Mouse (Mus musculus) midbrain, embryonic 15.5 days (tissue): Measurements from ENCODE around the gene Itgad. TPM values are rescaled to one million over a fixed set of nuclear protein-coding genes. Genes with fewer than 3 reads are reported as not detected.
"Not testable (repeated sequence)": the region's sequence is repeated elsewhere in the genome, so short reads cannot be mapped to it uniquely, and the experiment has no call there.

Source experiments
- ATAC-seq: fragments of 200-750 bp; cut with Nextera tagmentation; replicated peaks from 2 replicates; pipeline ENCODE4 v1.8.0; 2017; ENCODE audit warnings: moderate TSS enrichment
- H3K27ac ChIP-seq: fragments of 300-500 bp; sonication (generic); 2 replicates; pipeline ENCODE4 v1.5.1; 2015; ENCODE audit warnings: mild to moderate bottlenecking, inconsistent platforms
- H3K27me3 ChIP-seq: fragments of 300-500 bp; sonication (generic); replicated peaks from 2 replicates; pipeline ENCODE4 v1.6.1; 2015; ENCODE audit warnings: inconsistent platforms
- H3K36me3 ChIP-seq: fragments of 300-500 bp; sonication (generic); replicated peaks from 2 replicates; pipeline ENCODE4 v1.6.1; 2015; ENCODE audit warnings: inconsistent platforms
- H3K4me1 ChIP-seq: fragments of 300-500 bp; sonication (generic); 2 replicates; pipeline ENCODE4 v1.6.1; 2015; ENCODE audit warnings: inconsistent platforms
- H3K4me2 ChIP-seq: fragments of 300-500 bp; sonication (generic); 2 replicates; pipeline ENCODE4 v1.6.1; 2015; ENCODE audit warnings: inconsistent platforms, mild to moderate bottlenecking, moderate library complexity
- H3K4me3 ChIP-seq: fragments of 300-500 bp; sonication (generic); 2 replicates; pipeline ENCODE4 v1.5.1; 2015; ENCODE audit warnings: mild to moderate bottlenecking, inconsistent platforms
- H3K9ac ChIP-seq: fragments of 300-500 bp; sonication (generic); 2 replicates; pipeline ENCODE4 v1.6.1; 2015; ENCODE audit warnings: mild to moderate bottlenecking, inconsistent platforms
- H3K9me3 ChIP-seq: fragments of 300-500 bp; sonication (generic); 2 replicates; pipeline ENCODE4 v1.6.1; 2016; ENCODE audit warnings: inconsistent platforms
- WGBS: fragments of 180-500 bp; shearing (Covaris S2); methylation state at CpG from one replicate; pipeline ENCODE4 v1.1.7; 2015; ENCODE audit warnings: mixed read lengths; 5-methylcytosine and 5-hydroxymethylcytosine counted together
- polyA plus RNA-seq: library from polyadenylated mRNA; unstranded; fragments of >200 nt; fragmentation: Nextera tagmentation; extraction: Ambion mirVana; gene quantifications from 2 replicates; pipeline ENCODE4 v1.2.1, GENCODE M21; 2015

Gene Itgad
- polyA plus RNA-seq, 1 experiment from 2014 or later: not detected

DNA sequence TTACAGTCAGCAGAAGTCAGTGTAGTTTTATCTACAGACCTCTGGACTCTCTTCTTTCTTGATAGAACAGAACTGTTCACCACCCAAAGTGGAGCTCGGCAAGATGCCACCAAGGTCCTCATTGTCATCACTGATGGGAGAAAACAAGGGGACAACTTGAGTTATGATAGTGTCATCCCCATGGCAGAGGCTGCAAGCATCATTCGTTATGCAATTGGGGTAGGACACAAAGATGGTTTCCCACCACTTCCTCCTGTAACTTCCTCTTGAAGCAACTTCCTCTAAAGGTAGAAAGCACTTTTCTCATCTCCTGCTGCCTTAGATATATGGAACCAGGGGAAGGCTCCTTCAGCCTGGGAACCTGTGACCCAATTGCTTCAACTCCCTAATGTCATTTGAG lies 20.6 kb upstream of the Itgad start:
- Histone ChIP-seq H3K4me3 (no peak overlapping the region), H3K36me3 (no peaks in the 10 kb centered on the region), H3K4me1 (no peaks in the 10 kb centered on the region), H3K27me3 (no peaks in the 10 kb centered on the region), H3K9ac (no peak overlapping the region), H3K4me2 (no peak overlapping the region), H3K9me3 (no peaks in the 10 kb centered on the region), H3K27ac (no peak overlapping the region)
- 87% methylated on average over 2 of the region's 2 CpGs for WGBS
- ATAC-seq: no peak

DNA sequence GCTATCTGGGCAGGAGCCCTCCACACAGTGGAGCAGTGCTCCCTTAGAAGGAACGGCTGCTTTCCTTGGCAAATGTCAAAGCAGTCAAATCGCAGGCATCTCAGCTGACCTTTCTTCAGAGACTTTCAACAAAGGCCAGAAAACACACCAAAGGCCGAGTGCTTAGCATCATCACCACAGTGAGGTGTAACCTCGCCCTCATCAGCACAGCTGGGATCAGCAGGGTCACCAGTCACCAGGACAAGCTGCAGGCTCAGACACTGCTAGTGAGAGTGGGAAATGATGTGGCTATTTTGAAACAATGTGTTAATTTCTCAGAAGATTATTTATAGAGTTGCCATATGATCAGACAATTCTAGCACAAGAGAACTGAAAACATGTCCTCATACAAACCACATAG lies 17.2 kb upstream of the Itgad start:
- Histone ChIP-seq H3K27ac (no peak overlapping the region), H3K9ac (no peak overlapping the region), H3K4me3 (no peak overlapping the region), H3K9me3 (no peaks in the 10 kb centered on the region), H3K36me3 (no peaks in the 10 kb centered on the region), H3K4me2 (no peak overlapping the region), H3K27me3 (no peaks in the 10 kb centered on the region), H3K4me1 (no peaks in the 10 kb centered on the region)
- 61% methylated on average over 4 of the region's 4 CpGs for WGBS
- ATAC-seq: no peak

DNA sequence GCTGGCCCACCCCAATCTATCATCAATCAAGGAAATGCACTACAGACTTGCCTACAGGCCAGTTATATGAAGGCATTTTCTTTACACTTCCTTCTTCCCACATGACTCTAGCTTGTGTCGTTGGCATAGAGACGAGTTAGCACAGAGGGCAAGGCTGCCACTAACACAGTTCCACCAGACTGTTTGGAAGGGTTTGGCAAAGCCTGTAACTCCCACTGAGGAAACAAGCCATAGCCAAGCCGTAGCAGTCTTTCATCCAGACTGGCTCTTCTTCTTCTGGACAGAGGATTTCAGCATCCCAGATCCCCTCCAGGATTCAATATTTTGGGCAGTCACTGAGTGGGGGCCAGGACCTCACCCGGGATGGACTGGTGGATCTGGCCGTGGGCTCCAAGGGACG lies 14.6 kb upstream of the Itgad start:
- 90% methylated on average over 6 of the region's 6 CpGs for WGBS
- no peak for ATAC-seq
- Histone ChIP-seq H3K9me3 (no peaks in the 10 kb centered on the region), H3K36me3 (no peaks in the 10 kb centered on the region), H3K27me3 (no peaks in the 10 kb centered on the region), H3K4me1 (no peaks in the 10 kb centered on the region), H3K9ac (no peak overlapping the region), H3K4me2 (no peak overlapping the region), H3K4me3 (no peak overlapping the region), H3K27ac (no peak overlapping the region)

DNA sequence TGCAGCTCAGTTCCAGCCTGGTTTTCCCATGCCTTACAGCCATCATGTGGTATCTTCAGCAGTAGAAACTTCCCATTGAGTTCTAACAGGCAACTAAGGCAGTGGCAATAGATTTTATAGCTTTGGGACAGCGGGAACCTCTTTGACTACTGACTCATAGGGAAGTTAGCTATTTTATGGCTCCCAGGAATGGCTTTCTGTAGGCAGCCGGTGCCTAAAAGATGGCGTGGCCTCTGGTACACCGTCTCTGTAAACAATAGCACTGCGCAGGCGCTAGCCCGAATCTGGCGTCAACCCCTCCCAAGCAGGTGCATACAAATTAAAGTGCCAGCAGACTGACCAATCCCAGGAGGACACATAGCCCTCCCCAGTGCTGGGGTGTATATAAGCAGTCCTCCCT lies 3.2 kb upstream of the Itgad start:
- Histone ChIP-seq H3K36me3 (no peaks in the 10 kb centered on the region), H3K27ac (no peak overlapping the region), H3K4me1 (no peaks in the 10 kb centered on the region), H3K9me3 (no peaks in the 10 kb centered on the region), H3K4me2 (no peak overlapping the region), H3K9ac (no peak overlapping the region), H3K27me3 (no peaks in the 10 kb centered on the region), H3K4me3 (no peak overlapping the region)
- no peak for ATAC-seq
- 92% methylated on average over 8 of the region's 8 CpGs for WGBS

DNA sequence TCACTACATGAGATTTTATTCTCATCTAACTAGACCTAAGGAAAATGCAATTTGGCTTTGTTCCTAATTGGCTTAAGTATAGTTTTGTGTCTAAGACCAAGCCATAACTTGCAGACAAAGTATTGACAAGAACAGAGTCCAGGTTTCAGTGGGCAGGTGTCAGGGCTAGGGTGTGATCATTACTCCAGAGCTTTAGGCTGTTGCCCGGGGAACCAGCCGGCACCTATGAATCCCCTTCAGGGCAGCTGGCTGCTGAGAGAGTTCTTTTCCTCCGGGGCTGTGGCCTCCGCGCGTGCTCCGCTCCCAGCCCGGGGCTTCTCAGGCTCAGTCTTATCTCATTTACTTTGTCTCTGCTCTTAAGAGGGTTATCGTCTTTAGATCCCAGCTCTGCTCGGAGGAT lies 748 bp downstream of the Itgad start:
- no peak for ATAC-seq
- 44% methylated on average over 10 of the region's 10 CpGs for WGBS
- H3K4me2 ChIP-seq: no peak overlapping the region
- no peaks in the 10 kb centered on the region for H3K27me3 ChIP-seq
- no peak overlapping the region for H3K4me3 ChIP-seq
- H3K9ac ChIP-seq: no peak overlapping the region
- H3K27ac ChIP-seq: no peak overlapping the region
- no peaks in the 10 kb centered on the region for H3K4me1 ChIP-seq
- H3K36me3 ChIP-seq: no peaks in the 10 kb centered on the region
- no peaks in the 10 kb centered on the region for H3K9me3 ChIP-seq

DNA sequence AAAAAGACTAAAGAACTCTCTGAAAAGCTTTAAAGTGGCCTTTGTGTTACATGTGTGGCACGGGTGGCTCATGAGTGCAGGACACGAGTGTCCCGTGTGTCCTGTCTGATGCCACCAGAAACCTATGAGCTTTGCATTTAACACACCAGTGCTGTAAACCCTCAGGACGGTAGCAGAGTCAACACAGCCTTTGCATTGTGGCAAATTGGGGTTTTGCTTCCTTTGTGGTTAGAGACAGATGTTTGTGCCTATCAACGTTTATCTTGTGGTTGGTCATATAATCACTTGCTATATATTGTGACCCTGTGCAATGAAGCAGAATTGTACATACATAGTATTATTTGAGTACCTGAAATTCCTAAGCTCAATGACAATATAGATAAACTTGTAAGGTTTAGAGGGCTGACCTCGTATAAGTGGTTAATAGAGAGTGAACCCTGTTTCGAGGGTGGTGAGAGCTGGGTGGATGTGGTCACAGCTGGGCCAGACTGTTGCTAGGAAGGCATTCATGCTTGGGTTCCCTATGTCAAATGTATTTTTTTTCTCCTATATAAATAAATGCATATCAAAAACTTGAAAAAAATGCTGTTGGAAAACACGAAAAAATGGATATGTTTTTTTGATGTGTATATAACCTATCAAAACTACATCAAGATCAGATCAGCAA lies 4.6 kb downstream of the Itgad start:
- H3K9me3 ChIP-seq, H3K4me2 ChIP-seq, H3K36me3 ChIP-seq, ATAC-seq, H3K4me3 ChIP-seq, H3K27ac ChIP-seq, H3K9ac ChIP-seq, H3K4me1 ChIP-seq, H3K27me3 ChIP-seq: not testable (repeated sequence)
- WGBS: 80% methylated on average over 8 of the region's 8 CpGs

DNA sequence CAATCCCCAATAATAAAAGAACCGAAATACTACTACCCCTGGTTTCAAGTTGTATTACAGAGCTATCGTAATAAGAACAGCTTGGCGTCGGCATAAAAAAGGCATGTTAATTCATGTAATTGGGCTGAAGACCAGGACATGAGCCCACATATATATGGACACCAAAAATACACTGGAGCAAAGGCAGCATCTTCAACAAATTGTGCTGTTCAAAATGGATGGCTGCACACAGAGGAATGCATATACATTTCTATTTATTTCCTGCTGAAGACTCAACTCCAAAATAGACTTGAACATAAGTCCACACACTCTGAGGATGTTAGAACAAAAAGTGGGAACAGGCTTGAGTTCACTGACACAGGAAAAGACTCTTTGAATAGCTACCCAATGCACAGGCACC lies 9.8 kb downstream of the Itgad start:
- Histone ChIP-seq H3K4me3 (no peak overlapping the region), H3K36me3 (no peaks in the 10 kb centered on the region), H3K9me3 (no peaks in the 10 kb centered on the region), H3K4me1 (no peaks in the 10 kb centered on the region), H3K27ac (no peak overlapping the region), H3K9ac (no peak overlapping the region), H3K27me3 (no peaks in the 10 kb centered on the region), H3K4me2 (no peak overlapping the region)
- 94% methylated on average over 4 of the region's 4 CpGs for WGBS
- no peak for ATAC-seq

DNA sequence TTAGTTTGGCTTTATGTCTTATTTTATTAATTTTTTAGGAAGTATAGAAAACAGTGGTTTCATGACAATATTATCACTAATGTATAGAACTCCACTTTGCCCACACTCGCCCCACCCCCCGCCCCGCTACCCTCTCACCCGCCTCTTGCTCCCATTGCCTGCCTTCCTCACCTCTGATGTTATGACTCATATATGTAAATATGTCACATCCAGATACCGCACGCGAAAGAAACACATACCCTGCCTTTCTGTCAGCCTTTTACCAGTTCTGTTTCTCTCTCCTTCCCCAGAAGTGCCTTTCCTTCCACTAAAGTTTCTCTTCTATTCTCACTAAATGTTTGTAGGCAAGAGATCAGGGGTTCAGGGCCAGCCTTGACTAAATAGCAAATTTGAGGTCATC lies 12.2 kb downstream of the Itgad start:
- Histone ChIP-seq H3K4me3 (no peak overlapping the region), H3K4me2 (no peak overlapping the region), H3K27me3 (no peaks in the 10 kb centered on the region), H3K9ac (no peak overlapping the region), H3K27ac (no peak overlapping the region), H3K36me3 (no peaks in the 10 kb centered on the region), H3K9me3 (no peaks in the 10 kb centered on the region), H3K4me1 (no peaks in the 10 kb centered on the region)
- WGBS: 96% methylated on average over 7 of the region's 7 CpGs
- no peak for ATAC-seq

DNA sequence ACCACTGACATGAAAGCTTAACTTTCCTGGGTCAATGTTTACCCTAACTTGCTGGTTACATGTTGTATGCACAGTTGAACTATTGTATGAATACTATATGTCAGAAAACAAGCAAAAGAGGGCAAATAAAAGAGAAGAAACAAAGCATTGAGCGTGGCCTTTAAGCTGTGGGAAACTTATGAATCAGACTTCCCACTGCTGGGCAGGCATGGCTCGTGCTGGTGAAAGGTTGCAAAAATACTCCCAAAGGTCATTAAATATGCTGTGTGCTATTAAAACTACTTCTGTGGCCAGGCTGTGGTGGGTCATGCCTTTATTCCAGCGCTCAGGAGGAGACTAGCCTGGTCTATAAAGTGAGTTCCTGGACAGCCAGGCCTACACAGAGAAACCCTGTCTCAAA lies 15.8 kb downstream of the Itgad start:
- H3K27ac ChIP-seq: no peak overlapping the region
- no peak for ATAC-seq
- no peaks in the 10 kb centered on the region for H3K9me3 ChIP-seq
- no peak overlapping the region for H3K4me2 ChIP-seq
- 73% methylated on average over 3 of the region's 3 CpGs for WGBS
- no peaks in the 10 kb centered on the region for H3K27me3 ChIP-seq
- no peak overlapping the region for H3K4me3 ChIP-seq
- no peaks in the 10 kb centered on the region for H3K36me3 ChIP-seq
- H3K9ac ChIP-seq: no peak overlapping the region
- no peaks in the 10 kb centered on the region for H3K4me1 ChIP-seq

DNA sequence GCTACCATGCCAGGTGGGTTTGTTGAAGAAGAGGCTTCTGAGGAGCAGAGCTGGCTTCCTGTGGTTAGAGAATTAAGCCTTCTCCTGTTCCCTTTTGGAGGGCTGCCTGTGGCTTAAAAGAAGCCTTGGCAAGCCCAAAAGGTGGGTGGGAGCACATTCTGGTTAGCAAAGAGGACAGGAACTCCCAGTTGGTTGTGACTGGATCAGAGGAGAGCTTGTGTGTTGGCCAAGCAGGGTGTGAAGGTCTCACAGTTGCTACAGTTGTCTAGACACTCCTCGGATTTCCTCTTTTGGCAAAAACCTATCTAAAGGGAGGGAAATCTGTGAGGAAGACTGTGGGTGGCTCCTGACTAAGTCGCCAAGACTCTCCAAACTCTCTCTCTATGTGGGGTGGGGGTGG lies 24.2 kb downstream of the Itgad start:
- Histone ChIP-seq H3K4me2 (no peak overlapping the region), H3K4me1 (no peaks in the 10 kb centered on the region), H3K9me3 (no peaks in the 10 kb centered on the region), H3K4me3 (no peak overlapping the region), H3K9ac (no peak overlapping the region), H3K36me3 (no peaks in the 10 kb centered on the region), H3K27me3 (no peaks in the 10 kb centered on the region), H3K27ac (no peak overlapping the region)
- ATAC-seq: no peak
- 80% methylated on average over 2 of the region's 2 CpGs for WGBS

DNA sequence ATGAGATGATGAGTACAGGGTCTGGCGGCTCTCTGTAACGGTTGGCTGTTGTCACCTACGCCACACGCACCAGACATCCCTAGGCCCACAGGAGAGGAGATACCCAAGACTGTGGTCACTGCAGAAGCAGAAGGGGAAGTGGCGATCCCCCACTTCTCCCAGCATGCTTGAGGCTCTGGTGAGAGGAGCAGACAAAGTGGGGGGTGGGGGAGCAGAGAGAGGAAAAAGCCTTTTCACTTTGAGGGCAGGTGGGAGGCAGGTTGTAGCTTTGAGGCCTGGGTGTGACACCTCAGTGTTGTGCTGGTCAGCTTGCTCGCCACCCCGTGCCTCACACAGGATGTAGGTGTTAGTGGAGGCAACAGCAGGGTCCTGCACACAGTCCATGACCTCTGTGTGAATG lies 25.9 kb downstream of the Itgad start:
- WGBS: 78% methylated on average over 7 of the region's 7 CpGs
- H3K9me3 ChIP-seq: no peaks in the 10 kb centered on the region

DNA sequence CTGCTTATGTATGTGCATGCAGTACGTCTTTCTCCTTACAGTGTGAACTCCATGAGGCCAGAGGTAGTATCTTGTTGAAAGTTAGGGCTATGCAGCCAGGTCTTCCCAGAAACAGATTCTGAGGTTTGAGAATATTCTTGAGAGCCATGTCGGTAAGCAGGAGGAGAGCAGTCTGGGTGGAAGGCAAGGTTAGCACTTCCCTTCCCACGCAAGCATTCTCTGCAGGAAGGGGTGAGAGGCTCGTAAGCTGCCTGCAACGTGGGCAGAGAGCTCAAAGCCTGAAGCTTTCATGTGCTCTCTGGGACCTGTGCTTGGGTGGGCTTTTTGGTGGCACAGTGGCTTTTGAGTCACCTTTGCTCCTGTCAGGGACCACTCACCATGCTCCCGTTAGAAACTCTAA lies 26.4 kb downstream of the Itgad start:
- no peak overlapping the region for H3K27ac ChIP-seq
- no peak for ATAC-seq
- H3K27me3 ChIP-seq: no peaks in the 10 kb centered on the region
- no peak overlapping the region for H3K9ac ChIP-seq
- H3K4me1 ChIP-seq: no peaks in the 10 kb centered on the region
- no peaks in the 10 kb centered on the region for H3K36me3 ChIP-seq
- 75% methylated on average over 6 of the region's 6 CpGs for WGBS
- no peak overlapping the region for H3K4me2 ChIP-seq
- no peaks in the 10 kb centered on the region for H3K9me3 ChIP-seq
- no peak overlapping the region for H3K4me3 ChIP-seq

More for the DNA sequence above, 25.9 kb downstream of the Itgad start:
- ATAC-seq: no peak
- Histone ChIP-seq H3K4me1 (no peaks in the 10 kb centered on the region), H3K27ac (no peak overlapping the region), H3K4me3 (no peak overlapping the region), H3K27me3 (no peaks in the 10 kb centered on the region), H3K9ac (no peak overlapping the region), H3K4me2 (no peak overlapping the region), H3K36me3 (no peaks in the 10 kb centered on the region)

DNA sequence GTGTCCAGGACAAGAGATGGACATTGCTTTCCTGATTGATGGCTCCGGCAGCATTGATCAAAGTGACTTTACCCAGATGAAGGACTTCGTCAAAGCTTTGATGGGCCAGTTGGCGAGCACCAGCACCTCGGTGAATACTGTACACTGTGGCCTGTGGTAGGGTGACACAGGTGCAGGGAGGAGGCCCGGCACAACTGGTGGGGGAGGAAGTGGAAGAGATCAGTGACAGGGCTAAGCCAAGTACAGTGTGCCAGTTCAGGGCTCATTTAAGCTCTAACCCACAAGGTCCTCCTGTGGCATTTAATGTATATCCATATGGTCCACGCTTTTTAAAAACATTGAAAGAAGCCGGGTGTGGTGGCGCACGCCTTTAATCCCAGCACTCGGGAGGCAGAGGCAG lies 27.5 kb downstream of the Itgad start:
- no peaks in the 10 kb centered on the region for H3K36me3 ChIP-seq
- no peak overlapping the region for H3K4me2 ChIP-seq
- no peaks in the 10 kb centered on the region for H3K27me3 ChIP-seq
- 92% methylated on average over 10 of the region's 10 CpGs for WGBS
- H3K9me3 ChIP-seq: no peaks in the 10 kb centered on the region
- ATAC-seq: no peak
- no peaks in the 10 kb centered on the region for H3K4me1 ChIP-seq
- no peak overlapping the region for H3K9ac ChIP-seq
- no peak overlapping the region for H3K27ac ChIP-seq
- no peak overlapping the region for H3K4me3 ChIP-seq
